Mouse (Mus musculus): ENCODE results near the gene Ntan1. TPM values are rescaled to one million over a fixed set of nuclear protein-coding genes. Genes with fewer than 3 reads are reported as not detected.

Gene Ntan1
- 182 and 194 TPM in 2 replicates for polyA plus RNA-seq (2021; fragmentation: Nextera tagmentation)
- long read RNA-seq, experiment 1, transcript Ntan1-201 (10 exons, 1,175 nt) = minor isoform, 11 of 117 reads
- long read RNA-seq, experiment 1, transcript Ntan1-205 (9 exons, 1,014 nt) = major isoform, 29 of 117 reads
- long read RNA-seq, experiment 1, partial matches to known transcripts = 1 of 117 reads
- long read RNA-seq, experiment 1, other reads (novel, unspliced or antisense) = 74 of 117 reads
- long read RNA-seq, experiment 2, transcript Ntan1-205 (9 exons, 1,014 nt) = major isoform, 36 of 132 reads
- long read RNA-seq, experiment 2, transcript Ntan1-201 (10 exons, 1,175 nt) = minor isoform, 7 of 132 reads
- long read RNA-seq, experiment 2, partial matches to known transcripts = 4 of 132 reads
- long read RNA-seq, experiment 2, other reads (novel, unspliced or antisense) = 83 of 132 reads

GRCm38 (mm10) chr16:13818560-13819393 is at the start of gene Ntan1:
Gene Ntan1 (plus strand): TSS chr16:13818845.

GRCm38 (mm10) chr16:13780353-13781036 is 38.1 kb upstream of the Ntan1 start, which contains the start of gene Rrn3:
Gene Rrn3 (plus strand): TSS chr16:13780708.

Other genes with a start within 250 kb of the Ntan1 start
- 11.4 and 13.7 TPM in 2 replicates for gene Parn, start 150.7 kb upstream of the Ntan1 start, polyA plus RNA-seq (2021; fragmentation: Nextera tagmentation)
- gene Bfar, start 147.0 kb upstream of the Ntan1 start, polyA plus RNA-seq (2021; fragmentation: Nextera tagmentation) = 22.1 and 26.9 TPM in 2 replicates
- 1.3 and 1.7 TPM in 2 replicates for gene 3110001I22Rik, start 146.9 kb upstream of the Ntan1 start, polyA plus RNA-seq (2021; fragmentation: Nextera tagmentation)
- gene Pla2g10, start 87.9 kb upstream of the Ntan1 start, polyA plus RNA-seq (2021; fragmentation: Nextera tagmentation) = not detected in 2 replicates
- gene Rrn3, start 38.1 kb upstream of the Ntan1 start, polyA plus RNA-seq (2021; fragmentation: Nextera tagmentation) = 48.8 and 64.3 TPM in 2 replicates
- gene Pdxdc1, start 84.3 kb downstream of the Ntan1 start, polyA plus RNA-seq (2021; fragmentation: Nextera tagmentation) = 39.2 and 48.2 TPM in 2 replicates
- 56.3 and 74.4 TPM in 2 replicates for gene Mpv17l, start 84.3 kb downstream of the Ntan1 start, polyA plus RNA-seq (2021; fragmentation: Nextera tagmentation)
- 151 and 175 TPM in 2 replicates for gene 2900011O08Rik, start 167.8 kb downstream of the Ntan1 start, polyA plus RNA-seq (2021; fragmentation: Nextera tagmentation)
- not detected in 2 replicates for gene Ifitm7, start 168.0 kb downstream of the Ntan1 start, polyA plus RNA-seq (2021; fragmentation: Nextera tagmentation)